Mouse (Mus musculus) gastrocnemius, postnatal 36 days (tissue): Measurements from ENCODE around the gene Prg2. TPM values are rescaled to one million over a fixed set of nuclear protein-coding genes. Genes with fewer than 3 reads are reported as not detected.

Source experiments
- DNase-seq, 2 experiments: peaks; one replicate each; pipeline ENCODE4 v3.0.0; 2022
- intact Hi-C: fragments of 180-260 bp; cut with DNase I; formaldehyde crosslinking; loops from one replicate; pipeline ENCODE4 v1.15.1; 2025
- total RNA-seq, 2 experiments: library from RNA; stranded (reverse); gene quantifications; 2 replicates each; pipeline ENCODE4 v1.2.3; 2021

The Prg2 gene
- total RNA-seq, 2 experiments from 2014 or later, result not detected

GRCm38 (mm10) chr2:84961300-84961699 lies 19.0 kb upstream of the Prg2 start:
- intact Hi-C loops, result no loop called here
- DNase-seq, result peak; percentile 36 to 70

- intact Hi-C loops, result no loop called here
- DNase-seq, result no peak
Observed at GRCm38 (mm10) chr2:84961901-84962300, 18.4 kb upstream of the Prg2 start.

DNA sequence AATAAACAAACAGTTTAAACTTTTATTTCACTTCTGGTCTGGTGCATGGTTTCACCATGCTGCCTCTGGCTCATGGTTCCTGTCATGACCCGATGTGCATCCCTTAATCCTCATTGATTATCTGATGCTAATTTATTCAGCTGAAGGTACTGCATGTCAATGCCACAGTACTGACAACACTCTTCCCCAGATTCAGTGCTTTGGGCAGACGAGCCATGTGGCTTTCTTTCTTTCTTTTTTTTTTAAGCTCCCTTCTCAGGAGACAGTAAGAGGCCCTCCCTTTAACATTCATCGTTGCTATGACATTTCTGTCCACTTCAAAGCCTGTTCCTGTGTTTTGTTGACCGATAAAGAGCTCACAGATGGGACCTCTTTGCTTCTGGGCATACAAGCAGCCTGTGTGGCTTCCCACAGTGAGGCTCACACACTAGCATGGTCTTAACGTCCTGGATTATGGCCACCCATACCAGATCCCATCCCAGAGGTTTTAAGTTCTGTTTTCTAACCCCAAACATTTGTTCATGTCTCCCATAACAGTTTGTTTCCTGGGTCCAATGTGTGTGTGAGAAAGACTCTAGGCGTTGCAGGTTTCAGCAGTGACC lies 17.3 kb upstream of the Prg2 start:
- intact Hi-C loops, result no loop called here
- DNase-seq, result no peak

DNA sequence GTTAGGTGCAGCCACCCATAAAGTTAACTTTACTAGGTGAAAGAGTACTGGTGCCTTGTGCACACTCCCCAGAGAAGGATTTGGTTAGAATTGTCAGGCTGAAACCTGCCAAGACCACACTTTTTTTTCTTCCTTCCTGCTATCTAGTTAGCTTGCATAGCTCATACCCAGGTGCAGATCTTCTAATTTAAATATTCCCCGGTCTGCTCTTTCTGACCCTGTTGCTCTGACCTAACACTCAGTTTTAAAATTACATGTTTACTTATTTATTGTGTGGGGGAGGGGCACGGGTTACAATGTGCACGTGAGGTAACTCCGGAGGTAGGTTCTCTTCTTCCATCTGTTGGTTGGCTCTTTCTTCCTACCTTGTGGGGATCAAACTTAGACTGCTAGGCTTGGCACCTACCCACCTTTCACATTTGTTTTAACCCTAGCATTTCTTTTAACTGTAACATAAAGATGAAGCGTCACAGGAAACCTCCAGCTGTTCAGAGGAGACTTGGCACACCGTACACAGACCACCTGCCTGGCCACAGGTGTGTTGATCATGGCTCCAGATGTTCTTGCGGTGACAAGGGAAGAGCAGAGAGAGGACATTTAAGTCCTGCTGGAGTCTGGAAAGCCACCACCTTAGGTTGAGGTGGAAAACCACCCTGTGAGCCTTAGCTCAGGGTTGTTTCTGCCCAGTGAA lies 16.0 kb upstream of the Prg2 start:
- intact Hi-C loops, result no loop called here

DNA sequence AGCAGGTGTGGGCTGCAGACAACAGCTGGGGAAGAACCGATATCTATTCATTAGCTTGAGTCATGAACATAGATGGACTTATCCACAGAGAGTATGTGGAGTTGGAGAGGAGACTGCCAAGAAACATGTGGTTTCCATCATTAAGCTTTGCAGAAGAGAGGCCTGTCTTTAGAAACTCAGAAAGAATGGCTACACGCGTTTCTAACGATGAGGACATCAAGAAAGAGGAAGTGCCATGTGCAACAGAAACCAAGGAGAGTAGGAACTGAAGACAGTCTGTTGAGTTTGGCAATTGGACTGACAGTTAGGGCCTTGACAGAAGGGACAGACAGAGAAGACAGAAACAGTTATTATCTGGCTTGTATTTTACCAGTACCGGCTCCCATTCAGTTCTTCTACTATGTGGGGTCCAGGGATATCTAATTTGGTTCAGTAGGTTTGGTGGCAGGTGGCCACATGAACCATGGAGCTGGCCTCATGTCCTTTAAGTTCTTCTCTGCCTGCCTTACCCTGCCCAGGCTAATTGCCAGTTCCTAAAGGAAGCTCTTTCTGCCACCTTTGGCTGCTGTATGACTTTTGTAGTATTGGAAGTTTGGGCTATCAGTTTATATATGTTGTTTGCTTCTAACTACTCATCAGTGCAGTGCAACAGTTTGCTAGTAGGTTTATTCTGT lies 12.8 kb upstream of the Prg2 start:
- no peak for DNase-seq
- intact Hi-C loops, result no loop called here

More for the DNA sequence above, 16.0 kb upstream of the Prg2 start:
- no peak for DNase-seq

GRCm38 (mm10) chr2:84975580-84975979 lies 4.7 kb upstream of the Prg2 start:
- intact Hi-C loops, result no loop called here
- no peak for DNase-seq

GRCm38 (mm10) chr2:84987930-84988329 lies 7.7 kb downstream of the Prg2 start, which contains the start of gene Prg3:
Prg3 (plus strand) TSS chr2:84988215.
- intact Hi-C loops, result no loop called here
- no peak for DNase-seq

GRCm38 (mm10) chr2:84996376-84996775 lies 16.1 kb downstream of the Prg2 start:
- no peak for DNase-seq
- intact Hi-C loops, result no loop called here

- intact Hi-C loops, result no loop called here
- no peak for DNase-seq
Observed at GRCm38 (mm10) chr2:84999486-85000181, 19.4 kb downstream of the Prg2 start.

DNA sequence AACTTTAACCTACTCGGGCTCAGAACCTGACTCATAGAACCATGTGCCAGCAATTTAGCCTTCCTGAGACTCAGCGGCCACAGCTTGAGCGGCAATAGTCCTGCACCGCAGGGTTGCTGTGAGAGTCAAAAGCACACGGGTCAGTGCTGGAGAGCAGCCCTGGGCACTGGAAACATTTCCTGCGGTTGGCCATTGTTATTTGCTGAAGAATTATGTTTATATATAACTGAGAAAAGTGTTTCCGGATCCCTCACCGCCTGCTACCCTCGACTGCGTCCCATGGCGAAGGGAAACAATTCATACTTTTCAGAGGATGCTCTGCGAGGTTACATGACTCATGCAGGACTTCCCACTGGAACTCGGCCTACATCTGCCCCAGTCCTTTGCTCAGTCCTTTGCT lies 21.2 kb downstream of the Prg2 start:
- DNase-seq, result no peak

DNA sequence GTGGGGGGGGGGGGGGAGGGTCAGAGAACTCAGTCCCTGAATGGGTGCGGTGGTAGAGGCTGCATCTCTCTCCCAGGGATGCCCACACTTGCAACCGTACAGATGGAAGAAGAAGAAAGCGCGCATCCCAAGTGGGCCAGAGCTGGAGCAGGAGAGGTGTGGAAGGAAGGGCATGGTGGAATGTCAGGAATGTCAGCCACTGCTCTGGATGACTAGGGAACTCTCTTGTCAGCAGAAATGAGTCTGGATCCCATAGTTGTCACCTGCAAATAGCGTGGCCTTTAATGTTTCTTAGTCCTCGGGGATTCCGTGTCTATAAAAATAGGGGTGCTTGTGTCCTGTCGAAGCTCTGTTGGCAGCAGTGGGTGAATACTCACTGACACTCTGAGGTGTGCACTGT lies 22.3 kb downstream of the Prg2 start:
- intact Hi-C loops, result no loop called here
- no peak for DNase-seq

More for the DNA sequence above, 21.2 kb downstream of the Prg2 start:
- intact Hi-C loops, result no loop called here

- intact Hi-C loops, result no loop called here
- no peak for DNase-seq
Observed at GRCm38 (mm10) chr2:85004341-85004740, 24.1 kb downstream of the Prg2 start.

GRCm38 (mm10) chr2:85006600-85006999 lies 26.3 kb downstream of the Prg2 start:
- intact Hi-C loops, result loop anchor here (2.0 kb wide), 1 partner anchor 50 kb away; no protein-coding TSS in a partner anchor
- no peak for DNase-seq

- intact Hi-C loops, result loop anchor here (2.0 kb wide), 1 partner anchor 51 kb away; no protein-coding TSS in a partner anchor
- no peak for DNase-seq
Observed at GRCm38 (mm10) chr2:85007729-85008128, 27.5 kb downstream of the Prg2 start.

DNA sequence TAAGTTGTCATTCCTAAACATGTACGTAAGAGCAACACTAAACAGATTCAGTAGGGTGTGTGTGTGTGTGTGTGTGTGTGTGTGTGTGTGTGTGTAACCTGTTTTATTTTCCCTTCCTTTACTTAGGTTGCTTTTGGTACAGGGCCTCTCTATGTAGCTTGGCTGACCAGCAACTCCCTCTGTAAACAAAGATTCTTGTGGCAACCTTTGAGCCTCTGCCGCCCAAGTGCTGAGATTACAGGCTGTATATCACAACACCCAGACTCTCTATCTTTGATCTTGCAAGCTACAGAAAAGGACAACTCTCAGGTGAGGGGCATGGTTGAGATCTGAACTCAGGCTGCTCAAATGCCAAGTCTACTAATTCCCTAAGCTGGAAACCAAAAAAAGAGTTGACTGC lies 29.0 kb downstream of the Prg2 start:
- no peak for DNase-seq
- intact Hi-C loops, result no loop called here

DNA sequence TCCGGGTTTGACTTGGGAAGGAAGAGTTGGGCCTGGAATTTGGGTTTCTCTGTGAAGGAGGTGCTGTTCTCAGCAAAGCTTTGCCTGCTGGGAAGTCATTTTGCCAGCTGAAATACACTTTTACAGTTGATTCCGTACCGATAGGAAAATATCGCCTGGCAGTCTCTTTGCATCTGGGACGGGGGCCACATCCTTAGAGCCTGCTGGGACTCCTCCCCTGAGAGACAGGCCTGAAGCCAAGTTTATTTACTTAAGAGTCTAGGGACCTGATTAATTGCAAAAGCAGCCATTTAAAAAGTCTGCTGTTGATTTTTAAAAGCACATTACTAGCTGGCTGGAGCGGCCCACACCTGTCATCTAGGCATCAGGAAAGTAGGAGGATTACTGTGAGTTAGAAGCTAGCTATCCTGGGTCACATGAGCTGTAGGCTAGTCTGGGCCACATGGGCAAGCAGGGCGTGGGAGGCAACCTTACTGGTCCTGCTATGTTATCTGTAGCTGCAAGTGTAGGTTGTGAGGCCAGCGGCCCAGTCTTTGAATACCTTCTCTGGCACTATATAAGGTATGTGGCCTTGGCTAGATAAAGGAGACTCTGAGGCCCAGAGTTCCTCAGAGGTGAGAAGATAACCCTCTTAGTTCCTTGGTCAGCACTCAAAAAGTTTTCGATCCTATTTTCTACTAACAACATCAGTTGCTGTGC lies 31.8 kb downstream of the Prg2 start:
- intact Hi-C loops, result loop anchor here (10.0 kb wide), 1 partner anchor 177 kb away; the partner anchor contains the start of gene Slc43a1
- DNase-seq, result no peak

GRCm38 (mm10) chr2:85012679-85013078 lies 32.4 kb downstream of the Prg2 start:
- intact Hi-C loops, result loop anchor here (10.0 kb wide), 1 partner anchor 178 kb away; the partner anchor contains the start of gene Slc43a1
- DNase-seq, result no peak

DNA sequence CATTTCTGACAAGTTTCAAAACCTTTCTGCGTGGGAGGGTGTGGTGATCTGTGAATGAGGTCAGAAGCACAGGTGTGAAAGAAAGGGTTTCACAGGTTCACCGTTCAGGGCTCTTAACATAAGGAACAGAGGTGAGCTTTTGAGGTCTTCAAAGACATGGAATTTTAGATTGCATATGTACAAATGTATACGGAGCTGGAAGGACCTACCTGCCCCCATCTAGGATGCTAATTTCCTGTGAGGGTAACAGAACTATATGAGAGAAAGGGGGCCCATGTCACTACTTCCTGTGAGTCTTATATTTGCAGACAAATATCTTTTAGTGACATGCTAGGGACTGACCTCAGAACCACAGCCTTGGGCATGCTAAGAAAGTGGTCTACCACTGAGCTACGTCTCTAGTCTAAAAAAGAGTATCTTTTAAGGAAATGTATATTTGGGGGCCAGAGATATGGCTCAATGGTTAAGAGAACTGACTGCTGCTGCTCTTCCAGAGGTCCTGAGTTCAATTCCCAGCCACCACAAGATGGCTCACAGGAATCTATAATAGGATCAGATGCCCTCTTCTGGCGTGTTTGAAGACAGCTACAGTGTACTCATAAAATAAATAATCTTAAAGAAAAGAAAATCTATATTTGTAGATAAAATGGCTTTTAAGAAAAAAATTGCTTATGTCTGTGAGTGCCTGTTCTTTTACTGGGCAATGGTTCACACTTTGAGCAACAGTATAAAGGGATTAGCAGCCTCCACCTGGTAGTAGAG lies 33.7 kb downstream of the Prg2 start:
- intact Hi-C loops, result loop anchor here (10.0 kb wide), 1 partner anchor 179 kb away; the partner anchor contains the start of gene Slc43a1
- DNase-seq, result no peak

- intact Hi-C loops, result loop anchor here (10.0 kb wide), 1 partner anchor 180 kb away; the partner anchor contains the start of gene Slc43a1
- no peak for DNase-seq
Observed at GRCm38 (mm10) chr2:85014588-85014982, 34.3 kb downstream of the Prg2 start.
